Mouse (Mus musculus) CH12.LX (cell line): ENCODE data around the gene Klrb1b. TPM values are rescaled to one million over a fixed set of nuclear protein-coding genes. Genes with fewer than 3 reads are reported as not detected.
"Not testable (repeated sequence)": the region's sequence is repeated elsewhere in the genome, so short reads cannot be mapped to it uniquely, and the experiment has no call there.

Experiments
- DNase-seq: peaks from one replicate; pipeline ENCODE4 v3.0.0-alpha.2; 2013; ENCODE audit errors: extremely low read depth
- H3K27ac ChIP-seq: 2 replicates; pipeline ENCODE4 v1.5.1; 2012; ENCODE audit warnings: low read depth, mild to moderate bottlenecking, control low read depth, moderate library complexity; ENCODE audit not compliant: insufficient read depth
- H3K27me3 ChIP-seq: replicated peaks from 2 replicates; pipeline ENCODE3; 2012; ENCODE audit warnings: inconsistent platforms
- H3K36me3 ChIP-seq, 2 experiments: replicated peaks in 1 of 2; 2 replicates each; pipeline versions ENCODE3 to v1.6.1; 2012; ENCODE audit warnings: inconsistent platforms in 1 of 2, low read length in 1 of 2, mild to moderate bottlenecking in 1 of 2, mixed read lengths in 1 of 2, moderate library complexity in 1 of 2; ENCODE audit not compliant: control insufficient read depth in 1 of 2, insufficient read depth in 1 of 2
- H3K4me1 ChIP-seq, 2 experiments: 2 replicates each; pipeline ENCODE4 v1.6.1; 2012; ENCODE audit warnings: inconsistent platforms in 1 of 2, moderate library complexity in 1 of 2; ENCODE audit not compliant: insufficient read depth in 2 of 2, control insufficient read depth in 1 of 2
- H3K4me2 ChIP-seq: 2 replicates; pipeline ENCODE4 v1.6.1; 2012; ENCODE audit warnings: low read depth, mild to moderate bottlenecking, control low read depth; ENCODE audit not compliant: poor library complexity, insufficient read depth, severe bottlenecking
- H3K4me3 ChIP-seq, 3 experiments: fragments of 150-350 bp in 1 of 3; sonication (generic) in 1 of 3; replicated peaks in 1 of 3; 2 replicates each; pipeline versions ENCODE3 to v1.5.1; 2011 to 2012; ENCODE audit warnings: low read depth in 2 of 3, low read length in 2 of 3, mild to moderate bottlenecking in 2 of 3, moderate library complexity in 2 of 3, control low read depth in 1 of 3, improper control_type of control experiment in 1 of 3, inconsistent platforms in 1 of 3, mixed read lengths in 1 of 3; ENCODE audit not compliant: poor library complexity in 1 of 3
- H3K79me2 ChIP-seq: replicated peaks from 2 replicates; pipeline ENCODE4 v1.6.1; 2012; ENCODE audit warnings: mild to moderate bottlenecking, moderate library complexity; ENCODE audit not compliant: control insufficient read depth, poor library complexity, insufficient read depth, severe bottlenecking; ENCODE audit errors: extremely low read depth
- H3K9ac ChIP-seq: 2 replicates; pipeline ENCODE4 v1.6.1; 2012; ENCODE audit warnings: low read depth, mild to moderate bottlenecking, control low read depth, moderate library complexity; ENCODE audit not compliant: insufficient read depth
- H3K9me3 ChIP-seq: replicated peaks from 2 replicates; pipeline ENCODE3; 2012; ENCODE audit warnings: low read length, inconsistent platforms, mixed read lengths
- ELF1 ChIP-seq: IDR thresholded peaks from 2 replicates; pipeline ENCODE4 v1.6.1; 2014; ENCODE audit warnings: low read depth, mild to moderate bottlenecking, inconsistent platforms, low read length, improper control_type of control experiment
- EP300 ChIP-seq: IDR thresholded peaks from 2 replicates; pipeline ENCODE4 v1.6.1; 2011; ENCODE audit warnings: low read length, improper control_type of control experiment
- IRF4 ChIP-seq: IDR thresholded peaks from 2 replicates; pipeline ENCODE4 v1.6.1; 2014; ENCODE audit warnings: low read depth, mild to moderate bottlenecking, inconsistent platforms, low read length, improper control_type of control experiment
- JUN ChIP-seq: IDR thresholded peaks from 2 replicates; pipeline ENCODE4 v1.6.1; 2011; ENCODE audit warnings: low read depth, mild to moderate bottlenecking, low read length, improper control_type of control experiment, moderate library complexity; ENCODE audit not compliant: insufficient read depth
- JUND ChIP-seq: conservative IDR thresholded peaks from 2 replicates; pipeline ENCODE4 v1.6.1; 2011; ENCODE audit warnings: low read depth, low read length, improper control_type of control experiment
- MAZ ChIP-seq: IDR thresholded peaks from 2 replicates; pipeline ENCODE4 v1.6.1; 2012; ENCODE audit warnings: low read depth, mild to moderate bottlenecking, inconsistent platforms, low read length, improper control_type of control experiment, moderate library complexity
- MEF2A ChIP-seq: IDR thresholded peaks from 2 replicates; pipeline ENCODE4 v1.6.1; 2014; ENCODE audit warnings: low read depth, mild to moderate bottlenecking, inconsistent platforms, low read length, improper control_type of control experiment, borderline replicate concordance
- MXI1 ChIP-seq: IDR thresholded peaks from 2 replicates; pipeline ENCODE4 v1.6.1; 2011; ENCODE audit warnings: mild to moderate bottlenecking, low read depth, low read length, improper control_type of control experiment
- NRF1 ChIP-seq: IDR thresholded peaks from 2 replicates; pipeline ENCODE4 v1.6.1; 2014; ENCODE audit warnings: low read depth, mild to moderate bottlenecking, inconsistent platforms, low read length, improper control_type of control experiment, moderate library complexity
- SIN3A ChIP-seq: IDR thresholded peaks from 2 replicates; pipeline ENCODE4 v1.6.1; 2012; ENCODE audit warnings: low read length, improper control_type of control experiment, inconsistent platforms
- TBP ChIP-seq: conservative IDR thresholded peaks from 2 replicates; pipeline ENCODE4 v1.6.1; 2011; ENCODE audit warnings: low read depth, low read length, improper control_type of control experiment
- USF2 ChIP-seq: conservative IDR thresholded peaks from 2 replicates; pipeline ENCODE4 v1.6.1; 2011; ENCODE audit warnings: low read depth, low read length, improper control_type of control experiment
- ZNF384 ChIP-seq: IDR thresholded peaks from 2 replicates; pipeline ENCODE4 v1.6.1; 2012; ENCODE audit warnings: low read depth, low read length, improper control_type of control experiment, inconsistent platforms
- dilution Hi-C: fragments of 300-500 bp; cut with MboI; formaldehyde crosslinking; loops from 2 replicates; pipeline ENCODE4 v1.14.3; 2020; ENCODE audit warnings: low sequenced_read_pairs; ENCODE audit not compliant: extremely low pct_unique_long_range_greater_than_20kb, extremely low pct_ligation_motif_present
- in situ Hi-C: fragments of 300-500 bp; cut with MboI; formaldehyde crosslinking; loops from 3 replicates; pipeline ENCODE4 v1.14.3; 2019; ENCODE audit warnings: low sequenced_read_pairs, low pct_ligation_motif_present, low pct_unique_long_range_greater_than_20kb, mixed read lengths
- polyA plus RNA-seq: library from polyadenylated mRNA; unstranded; fragments of >175 nt; gene quantifications from 2 replicates; pipeline ENCODE4 v1.2.1, GENCODE M21; 2012; ENCODE audit warnings: low read depth; ENCODE audit not compliant: insufficient read length
- total RNA-seq, 2 experiments: library from RNA; depleted of rRNA; stranded (reverse); fragments of 300-350 nt in 1 of 2; fragments of >200 nt in 1 of 2; gene quantifications; 2 replicates each; pipeline ENCODE4 v1.2.3; 2012 to 2014

Klrb1b gene
- total and polyA plus RNA-seq, 3 experiments, result not detected

DNA sequence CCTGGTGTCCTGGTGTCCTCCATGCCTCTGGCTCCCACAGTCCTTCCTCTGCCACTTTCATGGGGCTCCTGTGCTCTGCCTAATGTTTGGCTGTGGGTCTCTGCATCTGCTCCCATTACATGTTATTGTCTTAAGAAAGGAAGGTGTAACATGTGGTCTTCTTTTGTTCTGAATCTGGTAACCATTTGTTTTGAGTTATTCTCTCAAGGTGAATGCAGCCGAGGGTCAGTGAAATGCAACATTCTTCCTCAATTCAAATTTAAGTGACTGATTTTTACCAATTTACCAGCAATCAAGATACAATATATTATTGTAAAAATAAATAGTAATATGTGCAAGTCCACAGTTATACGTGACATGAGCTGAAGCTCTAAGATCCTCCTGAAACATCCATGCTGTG lies 37.0 kb downstream of the Klrb1b start, which contains the start of gene Klrb1c (continued):
- TF ChIP-seq JUND, result no peak
- no peak for TF ChIP-seq MXI1

DNA sequence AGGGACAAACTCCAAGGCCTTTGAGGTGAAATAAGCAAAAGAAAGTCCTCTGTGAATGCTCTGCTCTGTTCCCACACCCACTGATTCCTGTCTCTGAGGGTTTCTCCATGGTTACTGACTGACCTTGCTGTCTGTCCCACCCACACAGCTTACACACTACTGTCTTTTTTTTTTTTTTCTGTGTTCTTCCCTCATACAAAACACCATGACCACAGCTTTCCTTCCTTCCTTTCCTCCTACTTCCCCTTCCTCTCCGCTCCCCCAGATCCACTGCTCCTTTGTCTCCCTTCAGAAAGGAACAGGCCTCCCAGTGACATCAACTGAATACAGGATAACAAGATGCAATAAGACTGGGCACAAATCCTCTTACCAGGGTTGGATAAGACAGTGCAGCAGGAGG lies 37.6 kb downstream of the Klrb1b start:
- dilution Hi-C loops, result no loop called here
- Histone ChIP-seq H3K4me1 (peaks cover 16 to 64% of the 10 kb centered on the region in 2 experiments), H3K27ac (no peak overlapping the region)

DNA sequence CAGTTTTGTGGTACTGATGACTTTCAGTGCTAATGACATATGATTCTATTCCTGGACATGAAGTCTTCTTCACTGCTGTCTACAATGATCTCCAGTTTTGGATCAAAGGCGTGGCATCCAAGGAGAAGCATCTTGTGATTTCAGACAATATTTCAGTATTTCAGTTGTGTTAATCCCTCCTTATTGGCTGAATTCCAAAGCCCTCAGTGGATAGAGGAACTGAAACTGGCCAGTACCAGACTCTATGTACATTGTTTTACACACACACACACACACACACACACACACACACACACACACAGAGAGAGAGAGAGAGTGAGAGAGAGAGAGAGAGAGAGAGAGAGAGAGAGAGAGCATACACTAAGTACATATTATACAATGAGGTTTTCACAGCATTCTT lies 39.7 kb downstream of the Klrb1b start:
- H3K36me3 ChIP-seq, H3K27ac ChIP-seq, in situ Hi-C loops, H3K9me3 ChIP-seq, DNase-seq, H3K79me2 ChIP-seq, H3K9ac ChIP-seq, dilution Hi-C loops, H3K27me3 ChIP-seq, H3K4me2 ChIP-seq, H3K4me3 ChIP-seq: not testable (repeated sequence)
- TF ChIP-seq SIN3A, result peak; percentile 12; the same call in 1 of the 2 replicates
- TF ChIP-seq EP300, result peak; percentile 88
- TF ChIP-seq IRF4, result peak; percentile 97
- peak; percentile 62 for TF ChIP-seq MEF2A
- H3K4me1 ChIP-seq, result peaks cover 24 to 76% of the 10 kb centered on the region in 2 experiments

More for the DNA sequence above, 37.6 kb downstream of the Klrb1b start:
- in situ Hi-C loops, result no loop called here
- Histone ChIP-seq H3K79me2 (no peaks in the 10 kb centered on the region), H3K4me2 (no peak overlapping the region)
- no peak for TF ChIP-seq JUN
- TF ChIP-seq ELF1, result no peak
- TF ChIP-seq ZNF384, result peak; percentile 30; the same call in 1 of the 2 replicates
- TF ChIP-seq, all 38 proteins: peak for 1
- Histone ChIP-seq H3K9me3 (no peaks in the 10 kb centered on the region), H3K4me3 (no peak overlapping the region), H3K9ac (no peak overlapping the region), H3K36me3 (no peaks in the 10 kb centered on the region), H3K27me3 (no peaks in the 10 kb centered on the region)
- no peak for DNase-seq

DNA sequence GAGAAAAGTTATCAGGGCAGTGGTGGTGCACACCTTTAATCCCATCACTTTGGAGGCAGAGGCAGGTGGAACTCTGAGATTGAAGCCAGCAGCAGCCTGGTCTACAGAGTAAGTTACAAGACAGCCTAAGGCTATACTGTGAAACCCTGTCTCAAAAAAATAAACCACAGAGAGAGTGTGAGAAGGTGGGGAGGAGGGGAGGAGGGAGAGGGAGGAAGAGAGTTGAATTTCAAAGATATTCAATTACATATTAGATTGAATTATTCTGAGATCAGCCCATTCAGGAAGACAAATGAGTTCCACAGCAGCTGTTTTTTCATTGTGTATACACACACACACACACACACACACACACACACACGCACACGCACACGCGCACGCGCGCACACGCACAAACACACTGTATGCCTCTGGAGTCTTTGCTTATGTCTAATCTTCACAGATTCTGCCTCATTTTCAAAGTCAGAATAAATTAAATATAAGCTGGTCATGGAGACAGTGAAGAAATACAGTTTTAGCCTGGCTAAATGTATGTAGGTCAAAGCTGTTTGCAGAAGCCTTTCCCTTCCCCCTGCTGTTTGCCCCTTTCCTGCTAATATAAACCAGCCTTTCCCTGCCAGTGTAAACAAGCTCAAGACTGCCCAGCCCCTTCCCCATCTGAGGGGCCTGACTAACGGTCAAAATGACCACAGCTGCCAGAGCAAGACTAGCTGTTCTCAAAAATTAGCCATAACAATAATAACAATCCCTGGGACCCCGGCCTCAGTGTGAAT lies 56.5 kb downstream of the Klrb1b start:
- Histone ChIP-seq H3K27me3 (no peaks in the 10 kb centered on the region), H3K36me3 (no peaks in the 10 kb centered on the region), H3K27ac (no peak overlapping the region), H3K9ac (no peak overlapping the region), H3K79me2 (no peaks in the 10 kb centered on the region), H3K9me3 (peaks cover 15% of the 10 kb centered on the region), H3K4me3 (no peak overlapping the region), H3K4me1 (peaks cover 3 to 55% of the 10 kb centered on the region in 2 experiments; a peak in 2 of 4 replicates), H3K4me2 (no peak overlapping the region)
- in situ Hi-C loops, result no loop called here
- TF ChIP-seq MAZ (no peak), NRF1 (no peak), TBP (no peak), USF2 (no peak)
- dilution Hi-C loops, result no loop called here
- no peak for DNase-seq
